Mouse (Mus musculus): ENCODE data around the gene Ociad1. TPM values are rescaled to one million over a fixed set of nuclear protein-coding genes. Genes with fewer than 3 reads are reported as not detected.
"Not testable (repeated sequence)": the region's sequence is repeated elsewhere in the genome, so short reads cannot be mapped to it uniquely, and the experiment has no call there.

The Ociad1 gene
- polyA plus RNA-seq, 1 experiment, result 291 TPM

GRCm38 (mm10) chr5:73314654-73315053 is 22.1 kb downstream of the Ociad1 start:
- peaks cover 4% of the 10 kb centered on the region for H3K4me1 ChIP-seq (ENCODE audit: control insufficient read depth, insufficient read depth, low read length)
- H3K27ac ChIP-seq (ENCODE audit: insufficient read depth, low read length), result no peak overlapping the region
- no peak overlapping the region for H3K9ac ChIP-seq (ENCODE audit: low read depth, poor library complexity, severe bottlenecking)
- no peak overlapping the region for H3K4me3 ChIP-seq (ENCODE audit: low read depth, low read length)
- peaks cover 49% of the 10 kb centered on the region for H3K36me3 ChIP-seq (ENCODE audit: control insufficient read depth, insufficient read depth, low read length, poor library complexity, severe bottlenecking)
- H3K27me3 ChIP-seq (ENCODE audit: control insufficient read depth, insufficient read depth, low read length, poor library complexity, severe bottlenecking), result no peaks in the 10 kb centered on the region
- H3K9me3 ChIP-seq (replicated peaks; ENCODE audit: control insufficient read depth, insufficient read depth, low read length, poor library complexity, severe bottlenecking), result no peaks in the 10 kb centered on the region
- TF ChIP-seq POLR2A (IDR thresholded peaks at IDR 0.05; ENCODE audit: insufficient read depth, low read length) (no peak), EP300 (IDR thresholded peaks at IDR 0.05; ENCODE audit: insufficient read depth, low read depth, low read length) (no peak), CTCF (IDR thresholded peaks at IDR 0.05; ENCODE audit: low read depth, low read length) (no peak)

- Histone ChIP-seq H3K27me3 (ENCODE audit: control insufficient read depth, insufficient read depth, low read length, poor library complexity, severe bottlenecking) (no peaks in the 10 kb centered on the region), H3K4me1 (ENCODE audit: control insufficient read depth, insufficient read depth, low read length) (peaks cover 4% of the 10 kb centered on the region), H3K9ac (ENCODE audit: low read depth, poor library complexity, severe bottlenecking) (no peak overlapping the region), H3K9me3 (replicated peaks; ENCODE audit: control insufficient read depth, insufficient read depth, low read length, poor library complexity, severe bottlenecking) (no peaks in the 10 kb centered on the region), H3K36me3 (ENCODE audit: control insufficient read depth, insufficient read depth, low read length, poor library complexity, severe bottlenecking) (peaks cover 15% of the 10 kb centered on the region), H3K27ac (ENCODE audit: insufficient read depth, low read length) (no peak overlapping the region), H3K4me3 (ENCODE audit: low read depth, low read length) (no peak overlapping the region)
- TF ChIP-seq POLR2A (IDR thresholded peaks at IDR 0.05; ENCODE audit: insufficient read depth, low read length) (no peak), EP300 (IDR thresholded peaks at IDR 0.05; ENCODE audit: insufficient read depth, low read depth, low read length) (no peak), CTCF (IDR thresholded peaks at IDR 0.05; ENCODE audit: low read depth, low read length) (no peak)
Observed at GRCm38 (mm10) chr5:73319306-73319705, 26.7 kb downstream of the Ociad1 start.

GRCm38 (mm10) chr5:73322684-73323083 is 30.1 kb downstream of the Ociad1 start:
- H3K4me3 ChIP-seq (ENCODE audit: low read depth, low read length); H3K9me3 ChIP-seq (replicated peaks; ENCODE audit: control insufficient read depth, insufficient read depth, low read length, poor library complexity, severe bottlenecking); H3K4me1 ChIP-seq (ENCODE audit: control insufficient read depth, insufficient read depth, low read length); H3K9ac ChIP-seq (ENCODE audit: low read depth, poor library complexity, severe bottlenecking); H3K36me3 ChIP-seq (ENCODE audit: control insufficient read depth, insufficient read depth, low read length, poor library complexity, severe bottlenecking); H3K27ac ChIP-seq (ENCODE audit: insufficient read depth, low read length); H3K27me3 ChIP-seq (ENCODE audit: control insufficient read depth, insufficient read depth, low read length, poor library complexity, severe bottlenecking): not testable (repeated sequence)

GRCm38 (mm10) chr5:73323602-73324001 is 31.0 kb downstream of the Ociad1 start:
- H3K9ac ChIP-seq (ENCODE audit: low read depth, poor library complexity, severe bottlenecking), result no peak overlapping the region
- H3K9me3 ChIP-seq (replicated peaks; ENCODE audit: control insufficient read depth, insufficient read depth, low read length, poor library complexity, severe bottlenecking), result no peaks in the 10 kb centered on the region
- no peaks in the 10 kb centered on the region for H3K4me1 ChIP-seq (ENCODE audit: control insufficient read depth, insufficient read depth, low read length)
- TF ChIP-seq EP300 (IDR thresholded peaks at IDR 0.05; ENCODE audit: insufficient read depth, low read depth, low read length) (no peak), CTCF (IDR thresholded peaks at IDR 0.05; ENCODE audit: low read depth, low read length) (no peak), POLR2A (IDR thresholded peaks at IDR 0.05; ENCODE audit: insufficient read depth, low read length) (no peak)
- H3K4me3 ChIP-seq (ENCODE audit: low read depth, low read length), result no peak overlapping the region
- H3K27me3 ChIP-seq (ENCODE audit: control insufficient read depth, insufficient read depth, low read length, poor library complexity, severe bottlenecking), result no peaks in the 10 kb centered on the region
- no peaks in the 10 kb centered on the region for H3K36me3 ChIP-seq (ENCODE audit: control insufficient read depth, insufficient read depth, low read length, poor library complexity, severe bottlenecking)
- H3K27ac ChIP-seq (ENCODE audit: insufficient read depth, low read length), result no peak overlapping the region

GRCm38 (mm10) chr5:73324526-73325170 is 32.1 kb downstream of the Ociad1 start:
- Histone ChIP-seq H3K4me1 (ENCODE audit: control insufficient read depth, insufficient read depth, low read length) (no peaks in the 10 kb centered on the region), H3K27ac (ENCODE audit: insufficient read depth, low read length) (no peak overlapping the region), H3K9ac (ENCODE audit: low read depth, poor library complexity, severe bottlenecking) (no peak overlapping the region), H3K36me3 (ENCODE audit: control insufficient read depth, insufficient read depth, low read length, poor library complexity, severe bottlenecking) (no peaks in the 10 kb centered on the region), H3K4me3 (ENCODE audit: low read depth, low read length) (no peak overlapping the region), H3K9me3 (replicated peaks; ENCODE audit: control insufficient read depth, insufficient read depth, low read length, poor library complexity, severe bottlenecking) (no peaks in the 10 kb centered on the region), H3K27me3 (ENCODE audit: control insufficient read depth, insufficient read depth, low read length, poor library complexity, severe bottlenecking) (no peaks in the 10 kb centered on the region)
- no peak for TF ChIP-seq POLR2A (IDR thresholded peaks at IDR 0.05; ENCODE audit: insufficient read depth, low read length)
- no peak for TF ChIP-seq CTCF (IDR thresholded peaks at IDR 0.05; ENCODE audit: low read depth, low read length)
- no peak for TF ChIP-seq EP300 (IDR thresholded peaks at IDR 0.05; ENCODE audit: insufficient read depth, low read depth, low read length)

- Histone ChIP-seq H3K27ac (ENCODE audit: insufficient read depth, low read length) (no peak overlapping the region), H3K4me1 (ENCODE audit: control insufficient read depth, insufficient read depth, low read length) (no peaks in the 10 kb centered on the region), H3K36me3 (ENCODE audit: control insufficient read depth, insufficient read depth, low read length, poor library complexity, severe bottlenecking) (no peaks in the 10 kb centered on the region), H3K9ac (ENCODE audit: low read depth, poor library complexity, severe bottlenecking) (no peak overlapping the region), H3K4me3 (ENCODE audit: low read depth, low read length) (no peak overlapping the region), H3K9me3 (replicated peaks; ENCODE audit: control insufficient read depth, insufficient read depth, low read length, poor library complexity, severe bottlenecking) (no peaks in the 10 kb centered on the region), H3K27me3 (ENCODE audit: control insufficient read depth, insufficient read depth, low read length, poor library complexity, severe bottlenecking) (no peaks in the 10 kb centered on the region)
- TF ChIP-seq POLR2A (IDR thresholded peaks at IDR 0.05; ENCODE audit: insufficient read depth, low read length), result no peak
- no peak for TF ChIP-seq CTCF (IDR thresholded peaks at IDR 0.05; ENCODE audit: low read depth, low read length)
- no peak for TF ChIP-seq EP300 (IDR thresholded peaks at IDR 0.05; ENCODE audit: insufficient read depth, low read depth, low read length)
Observed at GRCm38 (mm10) chr5:73331002-73331401, 38.4 kb downstream of the Ociad1 start.
